Mouse (Mus musculus) intestine, embryonic 15.5 days (tissue): ENCODE data around the gene Gpr27. TPM values are rescaled to one million over a fixed set of nuclear protein-coding genes. Genes with fewer than 3 reads are reported as not detected.
A peak's percentile ranks its signal among the peaks of the same experiment; 100 is the strongest.

ENCODE experiments used
- ATAC-seq: fragments of 200-750 bp; cut with Nextera tagmentation; 2 replicates; pipeline ENCODE4 v1.8.0; 2017; ENCODE audit warnings: moderate TSS enrichment, moderate library complexity
- H3K27ac ChIP-seq: fragments of 300-500 bp; sonication (generic); 2 replicates; pipeline ENCODE4 v1.5.1; 2015; ENCODE audit warnings: mild to moderate bottlenecking, inconsistent platforms
- H3K27me3 ChIP-seq: fragments of 300-500 bp; sonication (generic); replicated peaks from 2 replicates; pipeline ENCODE4 v1.6.1; 2015; ENCODE audit warnings: inconsistent platforms
- H3K36me3 ChIP-seq: fragments of 300-500 bp; sonication (generic); 2 replicates; pipeline ENCODE4 v1.6.1; 2015; ENCODE audit warnings: inconsistent platforms
- H3K4me1 ChIP-seq: fragments of 300-500 bp; sonication (generic); replicated peaks from 2 replicates; pipeline ENCODE4 v1.6.1; 2015; ENCODE audit warnings: inconsistent platforms
- H3K4me2 ChIP-seq: fragments of 300-500 bp; sonication (generic); replicated peaks from 2 replicates; pipeline ENCODE4 v1.6.1; 2015; ENCODE audit warnings: mild to moderate bottlenecking, inconsistent platforms
- H3K4me3 ChIP-seq: fragments of 300-500 bp; sonication (generic); replicated peaks from 2 replicates; pipeline ENCODE4 v1.5.1; 2015; ENCODE audit warnings: inconsistent platforms
- H3K9ac ChIP-seq: fragments of 300-500 bp; sonication (generic); 2 replicates; pipeline ENCODE4 v1.6.1; 2015; ENCODE audit warnings: inconsistent platforms
- H3K9me3 ChIP-seq: fragments of 300-500 bp; sonication (generic); 2 replicates; pipeline ENCODE4 v1.6.1; 2016; ENCODE audit warnings: inconsistent platforms
- WGBS: fragments of 180-500 bp; shearing (Covaris S2); methylation state at CpG from one replicate; pipeline ENCODE4 v1.1.7; 2015; 5-methylcytosine and 5-hydroxymethylcytosine counted together
- polyA plus RNA-seq: library from polyadenylated mRNA; unstranded; fragments of >200 nt; fragmentation: Nextera tagmentation; extraction: Ambion mirVana; gene quantifications from 2 replicates; pipeline ENCODE4 v1.2.1, GENCODE M21; 2015

Gene Gpr27
- 2.4 and 2.6 TPM in 2 replicates for polyA plus RNA-seq

GRCm38 (mm10) chr6:99692206-99692915 is at the start of gene Gpr27:
Gpr27 (plus strand) TSS chr6:99692679.
- Histone ChIP-seq H3K9me3 (no peaks in the 10 kb centered on the region), H3K27ac (peak within 1 kb of the TSS; percentile 32; the same call in 1 of the 2 replicates), H3K4me2 (peak within 1 kb of the TSS; percentile 96), H3K4me3 (peak within 1 kb of the TSS; percentile 80), H3K4me1 (peaks cover 8% of the 10 kb centered on the region), H3K27me3 (peaks cover 63% of the 10 kb centered on the region), H3K9ac (peak within 1 kb of the TSS; percentile 70), H3K36me3 (no peaks in the 10 kb centered on the region)
- peak; percentile 82 for ATAC-seq
- WGBS: under 1% methylated on average over 94 of the region's 112 CpGs

DNA sequence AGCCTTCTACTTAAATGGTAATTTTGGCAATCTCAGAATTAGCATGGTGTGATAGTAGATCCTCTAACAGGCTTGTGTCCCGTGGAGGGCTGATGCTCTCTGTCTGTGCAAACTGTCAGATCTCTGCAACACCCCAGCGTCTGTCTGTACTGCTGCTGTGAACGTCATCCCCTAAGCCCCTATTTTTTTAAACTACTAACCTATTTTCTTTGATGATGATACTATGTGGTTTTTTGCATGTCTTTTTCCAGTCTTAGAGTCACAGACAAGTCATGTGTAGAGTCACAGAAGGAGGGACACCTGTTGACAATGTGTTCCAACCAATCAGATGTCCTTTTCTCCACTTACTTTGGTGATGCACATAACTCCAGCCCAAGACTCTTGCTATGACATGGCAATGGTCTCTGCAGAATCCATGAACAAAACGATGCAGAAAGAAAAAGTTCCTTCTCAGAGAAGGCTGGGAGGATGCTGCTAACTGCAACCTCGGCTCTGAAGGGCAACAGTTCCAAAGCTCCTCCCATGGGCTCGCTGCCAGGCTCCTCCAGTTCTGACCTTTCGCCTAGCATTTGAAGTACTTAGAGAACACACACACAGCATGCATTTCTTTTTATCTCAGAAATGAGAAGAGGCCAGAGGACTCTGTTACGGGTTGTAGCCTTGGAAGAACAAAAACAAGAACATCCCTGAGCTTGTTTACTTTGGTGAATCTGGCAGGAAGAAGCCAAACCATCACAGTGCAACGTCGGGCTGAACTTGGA is 48.9 kb upstream of the Gpr27 start:
- Histone ChIP-seq H3K27ac (peak overlapping the region; percentile 34; the same call in 1 of the 2 replicates), H3K4me3 (no peak overlapping the region), H3K9me3 (no peaks in the 10 kb centered on the region), H3K36me3 (no peaks in the 10 kb centered on the region), H3K9ac (no peak overlapping the region), H3K27me3 (no peaks in the 10 kb centered on the region), H3K4me1 (peaks cover 18% of the 10 kb centered on the region), H3K4me2 (0 out of 2 replicates have a peak overlapping the region, but pooled peaks have one; percentile 6)
- peak; percentile 71 for ATAC-seq
- WGBS: 39% methylated on average over 10 of the region's 10 CpGs

DNA sequence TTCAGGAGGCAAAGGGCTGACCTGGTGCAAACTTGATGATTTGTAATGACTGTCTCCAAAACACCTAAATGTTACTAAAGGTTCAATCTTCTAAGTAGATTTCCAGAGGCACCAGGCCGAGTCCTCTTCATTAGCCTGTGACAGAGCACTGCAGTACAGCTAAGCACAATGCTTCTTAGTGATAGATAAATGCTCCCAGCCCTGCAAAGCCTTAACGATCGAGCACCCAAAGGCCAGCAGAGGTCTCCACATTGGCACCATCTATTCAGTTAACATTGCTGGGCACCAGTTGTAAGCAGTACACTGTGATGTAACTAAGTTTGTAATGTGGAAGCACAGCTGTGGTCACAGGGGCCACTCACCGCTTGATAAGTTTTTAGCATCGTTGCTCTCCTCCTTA is 48.1 kb upstream of the Gpr27 start:
- no peaks in the 10 kb centered on the region for H3K36me3 ChIP-seq
- peak overlapping the region; percentile 34; the same call in 1 of the 2 replicates for H3K27ac ChIP-seq
- H3K4me1 ChIP-seq: peaks cover 18% of the 10 kb centered on the region
- H3K27me3 ChIP-seq: no peaks in the 10 kb centered on the region
- no peak overlapping the region for H3K4me2 ChIP-seq
- no peaks in the 10 kb centered on the region for H3K9me3 ChIP-seq
- no peak overlapping the region for H3K4me3 ChIP-seq
- no peak overlapping the region for H3K9ac ChIP-seq
- ATAC-seq: 0 out of 2 replicates have a peak, but pooled peaks have one; percentile 8
- 69% methylated on average over 5 of the region's 5 CpGs for WGBS

GRCm38 (mm10) chr6:99644876-99645275 is 47.6 kb upstream of the Gpr27 start:
- H3K27ac ChIP-seq: no peak overlapping the region
- no peak overlapping the region for H3K9ac ChIP-seq
- no peak overlapping the region for H3K4me3 ChIP-seq
- 88% methylated on average over 5 of the region's 5 CpGs for WGBS
- H3K4me2 ChIP-seq: no peak overlapping the region
- H3K9me3 ChIP-seq: no peaks in the 10 kb centered on the region
- H3K27me3 ChIP-seq: no peaks in the 10 kb centered on the region
- H3K36me3 ChIP-seq: no peaks in the 10 kb centered on the region
- H3K4me1 ChIP-seq: peaks cover 18% of the 10 kb centered on the region
- no peak for ATAC-seq

DNA sequence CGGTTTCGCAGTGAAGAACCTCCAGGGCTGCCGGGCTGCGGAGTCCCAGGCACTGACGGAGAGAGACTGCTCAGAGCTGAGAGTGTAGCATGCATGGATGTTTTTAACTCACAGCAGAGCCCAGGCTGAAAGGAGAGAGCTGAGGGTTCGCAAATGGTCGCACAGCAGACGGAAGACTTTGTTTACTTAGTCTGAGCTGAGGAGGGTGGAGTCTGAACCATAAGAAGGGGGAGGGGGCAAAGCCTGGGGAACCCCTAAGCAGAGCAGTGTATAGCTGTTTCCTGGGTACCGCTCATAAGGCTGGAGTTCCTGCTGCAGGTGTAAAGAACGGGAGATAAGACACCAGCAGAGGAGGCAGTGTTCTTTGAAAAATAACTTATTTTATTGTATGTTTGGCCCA is 46.1 kb upstream of the Gpr27 start:
- no peaks in the 10 kb centered on the region for H3K27me3 ChIP-seq
- 0 out of 2 replicates have a peak overlapping the region, but pooled peaks have one; percentile 27 for H3K9ac ChIP-seq
- H3K4me2 ChIP-seq: peak overlapping the region; percentile 45
- H3K27ac ChIP-seq: no peak overlapping the region
- H3K36me3 ChIP-seq: no peaks in the 10 kb centered on the region
- H3K4me1 ChIP-seq: peaks cover 18% of the 10 kb centered on the region
- H3K9me3 ChIP-seq: no peaks in the 10 kb centered on the region
- H3K4me3 ChIP-seq: no peak overlapping the region
- peak; percentile 62 for ATAC-seq
- WGBS: 22% methylated on average over 10 of the region's 10 CpGs

DNA sequence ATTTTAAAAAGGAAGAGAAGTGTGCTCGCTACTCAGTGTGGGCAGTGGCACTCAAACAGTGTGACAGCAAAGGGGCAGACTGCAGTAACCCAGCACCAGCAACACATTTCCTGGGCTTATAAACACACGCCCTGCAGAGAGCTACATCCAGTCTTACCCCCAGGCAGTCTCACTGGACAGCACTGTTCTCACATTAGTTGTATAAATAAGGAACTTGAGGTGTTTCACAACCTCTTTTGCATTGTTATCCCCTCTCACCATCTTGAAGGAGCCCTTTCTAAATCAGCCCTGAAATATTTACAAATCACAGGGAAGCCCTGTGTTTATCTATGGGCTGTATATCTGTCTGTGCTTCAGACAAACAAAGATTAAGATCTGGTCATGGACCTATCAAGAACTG is 43.2 kb upstream of the Gpr27 start:
- no peak for ATAC-seq
- Histone ChIP-seq H3K4me1 (peaks cover 9% of the 10 kb centered on the region), H3K9ac (no peak overlapping the region), H3K36me3 (no peaks in the 10 kb centered on the region), H3K4me2 (no peak overlapping the region), H3K9me3 (no peaks in the 10 kb centered on the region), H3K4me3 (no peak overlapping the region), H3K27ac (no peak overlapping the region), H3K27me3 (no peaks in the 10 kb centered on the region)
- 59% methylated on average over 2 of the region's 2 CpGs for WGBS

GRCm38 (mm10) chr6:99652341-99652740 is 40.1 kb upstream of the Gpr27 start:
- no peak for ATAC-seq
- H3K27me3 ChIP-seq: no peaks in the 10 kb centered on the region
- WGBS: 77% methylated on average over 2 of the region's 2 CpGs

DNA sequence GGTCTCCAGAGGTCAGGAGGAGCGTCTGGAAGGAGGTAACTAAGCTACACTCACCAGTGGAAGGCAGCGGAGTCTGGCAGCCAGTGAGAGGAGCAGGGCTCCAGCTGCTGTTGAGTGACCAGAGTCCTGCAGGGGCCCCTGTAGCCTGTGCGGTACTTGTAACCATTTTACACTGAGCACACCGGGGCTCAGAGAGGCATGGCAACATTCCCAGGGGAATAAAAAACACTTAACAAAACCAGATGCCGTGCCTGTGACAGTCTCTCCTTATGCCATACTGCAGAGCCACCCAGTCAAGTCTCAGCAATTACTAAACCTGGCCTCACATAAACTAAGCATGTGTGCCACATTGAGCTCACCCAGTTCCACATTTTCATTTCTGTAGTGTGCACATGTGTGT is 38.1 kb upstream of the Gpr27 start:
- H3K4me2 ChIP-seq: no peak overlapping the region
- WGBS: 63% methylated on average over 5 of the region's 5 CpGs
- no peak overlapping the region for H3K9ac ChIP-seq
- H3K9me3 ChIP-seq: no peaks in the 10 kb centered on the region
- H3K36me3 ChIP-seq: no peaks in the 10 kb centered on the region
- no peaks in the 10 kb centered on the region for H3K27me3 ChIP-seq
- no peak overlapping the region for H3K4me3 ChIP-seq
- no peak overlapping the region for H3K27ac ChIP-seq
- no peaks in the 10 kb centered on the region for H3K4me1 ChIP-seq
- ATAC-seq: no peak

More at GRCm38 (mm10) chr6:99652341-99652740, 40.1 kb upstream of the Gpr27 start:
- H3K27ac ChIP-seq: no peak overlapping the region
- H3K36me3 ChIP-seq: no peaks in the 10 kb centered on the region
- no peaks in the 10 kb centered on the region for H3K9me3 ChIP-seq
- H3K9ac ChIP-seq: no peak overlapping the region
- H3K4me2 ChIP-seq: no peak overlapping the region
- no peaks in the 10 kb centered on the region for H3K4me1 ChIP-seq
- H3K4me3 ChIP-seq: no peak overlapping the region

DNA sequence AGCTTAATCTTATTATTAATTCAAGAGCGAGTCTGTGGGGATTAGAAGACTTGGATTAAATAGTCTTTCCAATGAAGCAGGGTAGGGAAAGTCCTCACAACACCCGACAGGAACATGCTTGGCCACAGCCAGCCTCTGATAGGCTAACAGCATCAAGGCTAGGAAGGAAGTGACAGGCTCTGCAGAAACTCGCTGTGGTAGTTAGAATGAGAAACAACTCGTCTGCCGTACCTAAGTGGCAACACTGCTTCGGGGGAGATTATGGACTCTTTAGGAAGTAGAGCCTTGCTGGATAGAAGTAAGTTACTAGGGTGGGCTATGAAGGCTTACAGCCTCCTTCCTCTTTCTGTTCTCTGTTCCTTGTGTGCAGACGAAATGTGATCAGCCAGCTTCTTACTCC is 37.0 kb upstream of the Gpr27 start:
- no peak for ATAC-seq
- no peak overlapping the region for H3K27ac ChIP-seq

GRCm38 (mm10) chr6:99656088-99656487 is 36.4 kb upstream of the Gpr27 start:
- H3K4me3 ChIP-seq: no peak overlapping the region
- no peak overlapping the region for H3K9ac ChIP-seq
- H3K4me2 ChIP-seq: no peak overlapping the region
- H3K27ac ChIP-seq: no peak overlapping the region
- 82% methylated on average over 2 of the region's 2 CpGs for WGBS
- no peak for ATAC-seq
- H3K4me1 ChIP-seq: no peaks in the 10 kb centered on the region
- H3K27me3 ChIP-seq: no peaks in the 10 kb centered on the region
- no peaks in the 10 kb centered on the region for H3K36me3 ChIP-seq
- H3K9me3 ChIP-seq: no peaks in the 10 kb centered on the region

More for the DNA sequence above, 37.0 kb upstream of the Gpr27 start:
- 51% methylated on average over 7 of the region's 7 CpGs for WGBS
- no peaks in the 10 kb centered on the region for H3K4me1 ChIP-seq
- H3K27me3 ChIP-seq: no peaks in the 10 kb centered on the region
- H3K4me2 ChIP-seq: no peak overlapping the region
- H3K4me3 ChIP-seq: no peak overlapping the region
- H3K36me3 ChIP-seq: no peaks in the 10 kb centered on the region
- no peak overlapping the region for H3K9ac ChIP-seq
- H3K9me3 ChIP-seq: no peaks in the 10 kb centered on the region

DNA sequence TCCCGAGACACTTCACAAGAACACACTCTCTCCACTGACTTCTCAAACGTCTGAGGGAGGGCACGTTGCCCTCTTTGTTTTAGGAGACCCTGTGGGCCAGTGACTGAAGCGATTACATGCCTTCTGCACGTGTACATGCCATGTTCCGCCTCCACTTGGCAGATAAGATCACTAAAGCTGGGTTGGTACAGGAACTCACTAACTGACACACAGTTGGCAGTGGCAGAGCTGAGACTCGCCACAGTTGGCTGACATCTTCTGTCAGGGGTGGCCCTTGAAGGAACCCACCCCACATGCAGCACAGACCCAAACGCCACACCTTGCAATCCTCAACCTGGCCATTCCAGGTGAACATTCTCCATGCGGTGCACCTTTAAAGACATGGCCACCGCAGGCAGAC is 33.9 kb upstream of the Gpr27 start:
- no peaks in the 10 kb centered on the region for H3K27me3 ChIP-seq
- no peaks in the 10 kb centered on the region for H3K36me3 ChIP-seq
- H3K27ac ChIP-seq: no peak overlapping the region
- no peak overlapping the region for H3K9ac ChIP-seq
- 88% methylated on average over 10 of the region's 10 CpGs for WGBS
- ATAC-seq: no peak
- H3K4me2 ChIP-seq: no peak overlapping the region
- no peaks in the 10 kb centered on the region for H3K4me1 ChIP-seq
- H3K9me3 ChIP-seq: no peaks in the 10 kb centered on the region
- no peak overlapping the region for H3K4me3 ChIP-seq

GRCm38 (mm10) chr6:99660443-99660842 is 32.0 kb upstream of the Gpr27 start:
- Histone ChIP-seq H3K36me3 (no peaks in the 10 kb centered on the region), H3K4me1 (no peaks in the 10 kb centered on the region), H3K27ac (no peak overlapping the region; the same call in 1 of the 2 replicates), H3K9ac (no peak overlapping the region), H3K4me2 (no peak overlapping the region), H3K27me3 (no peaks in the 10 kb centered on the region), H3K4me3 (no peak overlapping the region), H3K9me3 (no peaks in the 10 kb centered on the region)
- 0 out of 2 replicates have a peak, but pooled peaks have one; percentile 44 for ATAC-seq
- 39% methylated on average over 3 of the region's 3 CpGs for WGBS
